33 mouse cellular contexts compared by ENCODE assay signal in the genomic region with DNA sequence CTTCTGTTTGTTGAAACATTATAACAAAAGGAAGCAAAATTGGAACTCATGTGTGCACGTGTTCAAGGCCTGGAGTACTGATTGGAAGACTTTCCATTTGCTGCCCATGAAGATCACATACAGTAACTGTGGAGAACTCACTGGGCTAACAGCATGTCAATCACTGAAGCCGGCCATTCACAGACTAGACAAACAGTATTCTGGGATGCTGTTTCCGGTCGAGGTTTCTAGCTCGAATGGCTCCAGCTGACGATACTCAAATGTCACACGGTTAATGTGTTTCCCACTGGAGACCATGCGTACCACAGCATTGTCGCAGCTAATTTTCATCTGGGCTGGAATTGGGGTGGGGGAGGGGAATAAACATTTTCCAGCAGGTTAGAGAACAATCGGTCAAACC. TPM values are rescaled to one million over a fixed set of nuclear protein-coding genes. Genes with fewer than 3 reads are reported as not detected.
DNase-seq lines count a peak whose midpoint lies in the region; ATAC-seq and TF ChIP-seq lines count a peak whose summit lies in the region.
"Had no signal": no experiment of that assay in that cellular context is flagged by ENCODE, and none has a peak within 500 bp of the region (broad histone marks: within the 10 kb centered on the region; RNA-seq: fewer than 3 reads in every experiment).

No protein-coding gene starts in this region.

- H3K4me1 ChIP-seq in kidney, embryonic 16.5 days (ENCODE audit: insufficient read depth, low read length) = no peaks in the 10 kb centered on the region
- H3K4me1 ChIP-seq in lung, embryonic 14.5 days (ENCODE audit: insufficient read depth) = no peaks in the 10 kb centered on the region
- H3K4me1 ChIP-seq in lung, adult 2 months (ENCODE audit: control insufficient read depth, insufficient read depth, low read length) = no peaks in the 10 kb centered on the region
- H3K4me1 ChIP-seq in liver, embryonic 11.5 days (replicated peaks; ENCODE audit: control insufficient read depth, insufficient read depth, low read length) = no peaks in the 10 kb centered on the region
- H3K4me1 ChIP-seq: forebrain, embryonic 15.5 days; heart, embryonic 10.5 days; heart, embryonic 15.5 days; liver, embryonic 15.5 days; midbrain, embryonic 12.5 days; stomach, embryonic 15.5 days had no signal

- 0 out of 2 replicates have a peak, but pooled peaks have one; percentile 54 for ATAC-seq in kidney, embryonic 16.5 days (ENCODE audit: low FRiP score, low TSS enrichment)
- peak; percentile 44 for ATAC-seq in lung, embryonic 14.5 days (ENCODE audit: insufficient read depth)
- ATAC-seq in liver, embryonic 11.5 days (replicated peaks; ENCODE audit: low FRiP score) = no peak
- ATAC-seq: activated CD4-positive, CD25-positive, alpha-beta regulatory T cell, adult 4 months; forebrain, embryonic 15.5 days; hindbrain, embryonic 16.5 days had no signal

- H3K9ac ChIP-seq in kidney, embryonic 16.5 days (replicated peaks; ENCODE audit: low read length) = no peak overlapping the region
- no peak overlapping the region for H3K9ac ChIP-seq in lung, embryonic 14.5 days
- no peak overlapping the region for H3K9ac ChIP-seq in liver, embryonic 11.5 days (ENCODE audit: low read depth, low read length)
- H3K9ac ChIP-seq: forebrain, embryonic 15.5 days; heart, embryonic 15.5 days; liver, embryonic 15.5 days; midbrain, embryonic 12.5 days; stomach, embryonic 15.5 days had no signal

- TF ChIP-seq POLR2A in lung, adult 2 months (IDR thresholded peaks at IDR 0.05; ENCODE audit: borderline replicate concordance, extremely low read depth, low read depth, low read length) = no peak

- no peak for DNase-seq in kidney, postnatal 36 days
- peak; percentile 33 for DNase-seq in lung, embryonic 14.5 days
- DNase-seq in lung, adult 2 months = no peak
- peak; percentile 52 for DNase-seq in retina, postnatal 1 day
- DNase-seq in retina, embryonic 14.5 days (ENCODE audit: low spot score) = no peak
- no peak for DNase-seq in liver, embryonic 11.5 days (ENCODE audit: low spot score)
- DNase-seq: adrenal gland, adult 2 months; adrenal gland, postnatal 36 days; B cell, adult 2 months; cerebellum, adult 2 months; cerebellum, postnatal 14 days; gastrocnemius, postnatal 25 days; layer of hippocampus, adult 9-11 months; liver; right cerebral cortex, postnatal 25 days; thymus, adult 18-20 months; thymus, postnatal 25 days had no signal

- H3K4me3 ChIP-seq in kidney, embryonic 16.5 days (ENCODE audit: low read length) = no peak overlapping the region
- no peak overlapping the region for H3K4me3 ChIP-seq in lung, embryonic 14.5 days (ENCODE audit: low read depth, low read length)
- H3K4me3 ChIP-seq in lung, adult 2 months (replicated peaks; ENCODE audit: extremely low read depth, low read depth, low read length) = no peak overlapping the region
- no peak overlapping the region for H3K4me3 ChIP-seq in liver, embryonic 11.5 days (ENCODE audit: low read depth, low read length)
- H3K4me3 ChIP-seq: forebrain, embryonic 15.5 days; heart, embryonic 10.5 days; heart, embryonic 15.5 days; liver, embryonic 15.5 days; midbrain, embryonic 12.5 days; stomach, embryonic 15.5 days had no signal

- WGBS in kidney, embryonic 16.5 days = 45% methylated on average over 10 of the region's 10 CpGs
- WGBS in lung, embryonic 14.5 days = 50% methylated on average over 10 of the region's 10 CpGs
- 65% methylated on average over 10 of the region's 10 CpGs for WGBS in lung, adult 2 months
- WGBS in liver, embryonic 11.5 days = 79% methylated on average over 10 of the region's 10 CpGs

- H3K27ac ChIP-seq in kidney, embryonic 16.5 days (ENCODE audit: low read length) = no peak overlapping the region
- no peak overlapping the region for H3K27ac ChIP-seq in lung, embryonic 14.5 days (ENCODE audit: low read depth)
- H3K27ac ChIP-seq in liver, embryonic 11.5 days (ENCODE audit: low read depth, low read length) = no peak overlapping the region
- H3K27ac ChIP-seq: forebrain, embryonic 15.5 days; heart, embryonic 10.5 days; heart, embryonic 15.5 days; liver, embryonic 15.5 days; midbrain, embryonic 12.5 days; stomach, embryonic 15.5 days had no signal

- no peaks in the 10 kb centered on the region for H3K36me3 ChIP-seq in kidney, embryonic 16.5 days (ENCODE audit: insufficient read depth, low read length)
- no peaks in the 10 kb centered on the region for H3K36me3 ChIP-seq in lung, embryonic 14.5 days (ENCODE audit: insufficient read depth)
- no peaks in the 10 kb centered on the region for H3K36me3 ChIP-seq in liver, embryonic 11.5 days (ENCODE audit: control insufficient read depth, insufficient read depth, low read length)
- H3K36me3 ChIP-seq: forebrain, embryonic 15.5 days; heart, embryonic 10.5 days; heart, embryonic 15.5 days; liver, embryonic 15.5 days; midbrain, embryonic 12.5 days; stomach, embryonic 15.5 days had no signal

- H3K27me3 ChIP-seq in kidney, embryonic 16.5 days (ENCODE audit: insufficient read depth, low read length) = no peaks in the 10 kb centered on the region
- H3K27me3 ChIP-seq in lung, embryonic 14.5 days (ENCODE audit: insufficient read depth, low read length) = no peaks in the 10 kb centered on the region
- no peaks in the 10 kb centered on the region for H3K27me3 ChIP-seq in liver, embryonic 11.5 days (replicated peaks; ENCODE audit: control insufficient read depth, insufficient read depth, low read length)
- H3K27me3 ChIP-seq: forebrain, embryonic 15.5 days; heart, embryonic 15.5 days; liver, embryonic 15.5 days; midbrain, embryonic 12.5 days; stomach, embryonic 15.5 days had no signal

- no peaks in the 10 kb centered on the region for H3K9me3 ChIP-seq in kidney, embryonic 16.5 days (ENCODE audit: low read length)
- H3K9me3 ChIP-seq in lung, embryonic 14.5 days (ENCODE audit: low read depth, low read length) = no peaks in the 10 kb centered on the region
- no peaks in the 10 kb centered on the region for H3K9me3 ChIP-seq in liver, embryonic 11.5 days (ENCODE audit: control insufficient read depth, low read length)
- H3K9me3 ChIP-seq: forebrain, embryonic 15.5 days; heart, embryonic 10.5 days; heart, embryonic 15.5 days; liver, embryonic 15.5 days; midbrain, embryonic 12.5 days; stomach, embryonic 15.5 days had no signal

- peak overlapping the region; percentile 7; the same call in 1 of the 2 replicates for H3K4me2 ChIP-seq in kidney, embryonic 16.5 days (replicated peaks; ENCODE audit: low read depth, low read length)
- no peak overlapping the region for H3K4me2 ChIP-seq in lung, embryonic 14.5 days
- no peak overlapping the region for H3K4me2 ChIP-seq in liver, embryonic 11.5 days
- H3K4me2 ChIP-seq: forebrain, embryonic 15.5 days; heart, embryonic 15.5 days; liver, embryonic 15.5 days; midbrain, embryonic 12.5 days; stomach, embryonic 15.5 days had no signal

- TF ChIP-seq CTCF in lung, embryonic 14.5 days (IDR thresholded peaks at IDR 0.05; ENCODE audit: low read depth) = no peak
- TF ChIP-seq CTCF in lung, adult 2 months (IDR thresholded peaks at IDR 0.05; ENCODE audit: insufficient read depth, low read length) = no peak

RNA-seq across cellular contexts. Expression of a gene that starts 13.0 kb away (rescaled TPM):
- 0.09 and 0.17 TPM in 2 replicates for polyA plus RNA-seq in kidney, embryonic 16.5 days (2015; fragmentation: Nextera tagmentation; extraction: Ambion mirVana)
- 0.11 TPM in 1 of 2 replicates, not detected in the other for polyA plus RNA-seq in lung, embryonic 14.5 days (2014; fragmentation: Nextera tagmentation; extraction: Ambion mirVana)
- polyA plus RNA-seq in lung, adult 2 months (2012; rRNA removed) = not detected in 2 replicates
- polyA plus RNA-seq in liver, embryonic 11.5 days (2014; fragmentation: Nextera tagmentation; extraction: Ambion mirVana) = 0.51 TPM in 1 of 2 replicates, not detected in the other
- polyA plus RNA-seq: activated CD4-positive, CD25-positive, alpha-beta regulatory T cell, adult 4 months; adrenal gland, adult 2 months had no signal

RNA-seq across cellular contexts. Expression of a gene that starts 46.8 kb away (rescaled TPM):
- polyA plus RNA-seq in kidney, embryonic 16.5 days (2015; fragmentation: Nextera tagmentation; extraction: Ambion mirVana) = not detected in 2 replicates
- 0.74 TPM in 1 of 2 replicates, not detected in the other for polyA plus RNA-seq in lung, embryonic 14.5 days (2014; fragmentation: Nextera tagmentation; extraction: Ambion mirVana)
- polyA plus RNA-seq in lung, adult 2 months (2012; rRNA removed) = 0.49 TPM in 1 of 2 replicates, not detected in the other
- not detected in 2 replicates for polyA plus RNA-seq in liver, embryonic 11.5 days (2014; fragmentation: Nextera tagmentation; extraction: Ambion mirVana)
- polyA plus RNA-seq: activated CD4-positive, CD25-positive, alpha-beta regulatory T cell, adult 4 months; adrenal gland, adult 2 months; cerebellum, adult 2 months; cortical plate, adult 2 months; forebrain, embryonic 15.5 days; frontal cortex, adult 2 months; heart, embryonic 10.5 days; heart, embryonic 15.5 days; hindbrain, embryonic 11.5 days; hindbrain, embryonic 16.5 days; intestine, embryonic 14.5 days; limb, embryonic 11.5 days; liver, embryonic 15.5 days; lung, embryonic 16.5 days; midbrain, embryonic 12.5 days; neural tube, embryonic 14.5 days; stomach, embryonic 15.5 days had no signal

RNA-seq across cellular contexts. Expression of a gene that starts 56.6 kb away (rescaled TPM):
- polyA plus RNA-seq in kidney, embryonic 16.5 days (2015; fragmentation: Nextera tagmentation; extraction: Ambion mirVana) = 34.0 and 35.8 TPM in 2 replicates
- 32.2 and 35.7 TPM in 2 replicates for polyA plus RNA-seq in lung, embryonic 14.5 days (2014; fragmentation: Nextera tagmentation; extraction: Ambion mirVana)
- polyA plus RNA-seq in lung, adult 2 months (2012; rRNA removed) = 18.2 TPM in 2 replicates
- polyA plus RNA-seq in liver, embryonic 11.5 days (2014; fragmentation: Nextera tagmentation; extraction: Ambion mirVana) = 42.1 and 43.4 TPM in 2 replicates

Comparison
In these comparisons a context has a peak if more than half of its experiments do, and no peak if none do; other contexts are left out.
1. DNase-seq: peak in lung, embryonic 14.5 days (single experiment) and retina, postnatal 1 day (single experiment); none in kidney, postnatal 36 days (0 of 2), lung, adult 2 months (single experiment), retina, embryonic 14.5 days (single experiment) and liver, embryonic 11.5 days (single experiment).